Mouse (Mus musculus) ES-E14 (cell line): ENCODE results near the gene Kif1c.

Experiments used
- CHD2 ChIP-seq: IDR thresholded peaks from 2 replicates; pipeline ENCODE4 v1.6.1; 2014; ENCODE audit warnings: mild to moderate bottlenecking, low read depth, low read length, inconsistent platforms
- HCFC1 ChIP-seq: IDR thresholded peaks from 2 replicates; pipeline ENCODE4 v1.6.1; 2012; ENCODE audit warnings: low read length, inconsistent platforms, borderline replicate concordance; ENCODE audit not compliant: insufficient read depth
- MAFK ChIP-seq: IDR thresholded peaks from 2 replicates; pipeline ENCODE4 v1.6.1; 2014; ENCODE audit warnings: mild to moderate bottlenecking, low read depth, low read length, inconsistent platforms; ENCODE audit not compliant: insufficient read depth
- ZC3H11A ChIP-seq: IDR thresholded peaks from 2 replicates; pipeline ENCODE4 v1.6.1; 2012; ENCODE audit warnings: low read depth, mild to moderate bottlenecking, inconsistent platforms, low read length, borderline replicate concordance
- ZNF384 ChIP-seq: IDR thresholded peaks from 2 replicates; pipeline ENCODE4 v1.6.1; 2012; ENCODE audit warnings: low read depth, low read length, inconsistent platforms

GRCm38 (mm10) chr11:70715832-70716231 lies 15.5 kb downstream of the Kif1c start:
- no peak for TF ChIP-seq ZC3H11A
- no peak for TF ChIP-seq ZNF384
- TF ChIP-seq MAFK: no peak
- TF ChIP-seq HCFC1: no peak
- TF ChIP-seq CHD2: no peak
